In genomic region chr1:133718786-133719185, GRCm38 (mm10) we compare ENCODE assay signal across 19 mouse cellular contexts. TPM values are rescaled to one million over a fixed set of nuclear protein-coding genes. Genes with fewer than 3 reads are reported as not detected.
"Had no signal": no experiment of that assay in that cellular context is flagged by ENCODE, and none has a peak within 500 bp of the region (broad histone marks: within the 10 kb centered on the region; RNA-seq: fewer than 3 reads in every experiment).

No protein-coding gene starts in this region.

- H3K27ac ChIP-seq: neural tube, embryonic 13.5 days; neural tube, embryonic 15.5 days; stomach, embryonic 15.5 days; stomach, postnatal 0 days had no signal

- H3K4me1 ChIP-seq: neural tube, embryonic 13.5 days; neural tube, embryonic 15.5 days; stomach, embryonic 15.5 days had no signal

- H3K27me3 ChIP-seq: neural tube, embryonic 13.5 days; neural tube, embryonic 15.5 days; stomach, embryonic 15.5 days had no signal

- DNase-seq: retina, postnatal 1 day; right cerebral cortex, adult 18-20 months; right cerebral cortex, postnatal 14 days; right cerebral cortex, postnatal 25 days; right cerebral cortex, postnatal 4 days; spleen, adult 18-20 months; thymus, adult 18-20 months; thymus, adult 2 months; thymus, postnatal 14 days; thymus, postnatal 25 days; thymus, postnatal 36 days; thymus, postnatal 4 days had no signal

- H3K4me3 ChIP-seq: neural tube, embryonic 13.5 days; neural tube, embryonic 15.5 days; stomach, embryonic 15.5 days had no signal

RNA-seq across cellular contexts. Expression of gene Zbed6, which starts 58.1 kb away (rescaled TPM):
- polyA plus RNA-seq: neural tube, embryonic 13.5 days; neural tube, embryonic 14.5 days; neural tube, embryonic 15.5 days; stomach, embryonic 14.5 days; stomach, embryonic 15.5 days; stomach, embryonic 16.5 days; stomach, postnatal 0 days had no signal
